Mouse (Mus musculus): ENCODE measurements around the gene Il2rb.

The Il2rb gene

GRCm38 (mm10) chr15:78438973-78439372 lies 56.1 kb downstream of the Il2rb start:
- no peak for DNase-seq

- DNase-seq: no peak
Measured at GRCm38 (mm10) chr15:78438505-78438904, 56.6 kb downstream of the Il2rb start.

- no peak for DNase-seq
Measured at GRCm38 (mm10) chr15:78438018-78438394, 57.1 kb downstream of the Il2rb start.

- DNase-seq: no peak
Measured at GRCm38 (mm10) chr15:78437237-78438017, 57.6 kb downstream of the Il2rb start.

- DNase-seq: peak; percentile 48
Measured at GRCm38 (mm10) chr15:78436380-78437192, 58.5 kb downstream of the Il2rb start.

GRCm38 (mm10) chr15:78435681-78436080 lies 59.4 kb downstream of the Il2rb start:
- no peak for DNase-seq

- DNase-seq: peak; percentile 68
Measured at GRCm38 (mm10) chr15:78434896-78435520, 60.1 kb downstream of the Il2rb start.

GRCm38 (mm10) chr15:78431541-78432121 lies 63.4 kb downstream of the Il2rb start:
- no peak for DNase-seq

GRCm38 (mm10) chr15:78430874-78431273 lies 64.2 kb downstream of the Il2rb start:
- no peak for DNase-seq

GRCm38 (mm10) chr15:78429871-78430622 lies 65.0 kb downstream of the Il2rb start:
- DNase-seq: no peak

All from thymus, postnatal 14 days (tissue).